Mouse (Mus musculus): ENCODE data around the gene Orm3.

The Orm3 gene

DNA sequence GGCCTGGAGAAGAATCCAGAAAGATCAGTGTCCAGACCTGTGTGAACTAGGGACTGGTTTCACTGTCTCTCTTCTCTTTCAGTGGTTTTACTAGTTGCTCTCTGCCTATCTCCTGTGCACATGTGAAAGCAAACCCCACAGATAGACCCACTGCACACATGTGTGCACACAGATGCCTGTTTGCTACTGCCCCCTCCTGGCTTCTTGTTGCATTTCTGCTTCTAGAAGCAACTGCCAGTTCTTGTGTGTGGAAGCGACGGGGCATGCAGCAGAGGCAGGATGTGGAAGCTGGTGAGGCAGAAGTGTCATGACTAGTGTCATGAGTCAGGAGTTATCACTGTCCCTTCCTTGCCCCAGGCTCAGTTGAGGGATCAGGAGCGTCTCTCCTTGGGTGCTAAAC, 15.9 kb downstream of the Orm3 start:
- DNase-seq = no peak

DNA sequence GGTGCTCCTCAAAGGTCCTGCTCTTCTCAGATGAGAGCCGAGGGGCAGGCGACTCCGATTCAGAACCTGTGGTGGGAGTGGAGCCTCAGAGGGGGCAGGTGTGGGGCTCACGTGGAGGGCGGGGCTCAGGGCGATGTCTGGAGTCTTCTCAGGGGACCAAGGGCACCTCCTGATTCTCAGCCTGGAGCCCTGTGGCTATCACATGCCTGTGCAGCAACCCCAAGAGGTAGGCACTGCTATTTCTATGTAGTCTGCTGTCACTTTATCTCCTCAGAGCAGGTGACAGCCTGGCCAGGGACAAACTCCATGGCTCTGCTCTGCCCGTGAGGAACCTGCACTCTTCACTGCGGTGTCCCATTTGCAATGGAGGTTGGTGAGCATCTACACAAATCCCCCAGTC, 17.4 kb downstream of the Orm3 start:
- DNase-seq = no peak

DNA sequence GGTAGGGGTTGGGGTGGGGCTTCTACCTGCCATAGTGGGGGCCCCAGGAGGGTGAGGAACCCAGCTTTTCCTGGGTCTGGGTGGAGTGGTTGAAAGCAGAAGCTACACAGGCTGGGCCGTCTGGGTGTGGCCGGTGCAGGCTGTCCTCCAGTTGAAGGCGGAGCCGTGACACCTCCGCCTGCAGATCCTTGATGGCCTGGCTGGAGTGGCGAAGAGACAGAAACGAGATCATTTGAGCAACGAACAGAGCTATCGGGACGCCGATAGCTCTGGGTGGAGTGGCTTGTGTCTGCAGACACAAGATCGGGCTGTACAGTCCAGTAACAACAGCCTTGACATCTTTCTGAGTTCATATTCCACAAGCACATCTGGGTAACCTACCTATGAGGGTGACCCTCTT, 18.4 kb downstream of the Orm3 start:
- no peak for DNase-seq

DNA sequence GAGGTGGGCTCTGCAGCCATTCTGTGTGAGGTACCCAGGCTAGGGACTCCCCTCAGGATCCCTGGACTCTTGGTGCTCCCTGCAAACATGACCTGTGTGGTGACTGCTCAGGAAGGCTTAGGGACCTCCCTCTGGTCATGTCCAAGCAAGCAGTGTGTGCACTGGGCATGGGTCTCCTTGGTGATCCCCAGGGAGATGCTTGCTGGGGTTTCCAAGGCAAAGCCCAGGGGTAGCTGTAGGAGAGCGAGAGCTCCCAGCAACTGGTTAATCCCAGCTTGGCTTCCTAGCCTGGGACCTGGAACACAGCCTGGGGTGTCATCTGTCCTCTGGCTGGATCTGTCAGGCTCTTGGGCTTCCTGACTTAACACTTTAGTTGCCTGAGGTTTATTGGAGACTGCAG, 19.4 kb downstream of the Orm3 start:
- no peak for DNase-seq

DNA sequence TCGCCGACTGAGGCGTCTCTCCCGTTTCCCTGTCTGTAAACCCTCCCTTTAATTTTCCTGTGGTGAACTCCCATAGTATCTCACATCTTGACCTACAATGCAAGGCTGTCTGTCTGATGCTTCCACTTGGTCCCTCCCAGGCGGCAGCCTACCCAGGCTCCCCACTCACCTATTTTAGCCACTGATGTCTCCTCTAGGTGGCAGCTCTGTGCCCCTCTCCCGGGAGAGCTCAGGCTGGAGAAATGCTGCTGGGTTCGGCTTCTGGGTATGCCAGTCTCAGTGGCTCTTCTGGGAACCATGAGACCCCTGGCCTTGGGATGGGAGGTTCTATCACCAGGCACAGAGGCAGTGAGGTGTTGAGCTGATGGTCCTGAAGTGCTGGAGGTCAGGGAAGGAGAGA, 21.5 kb downstream of the Orm3 start:
- no peak for DNase-seq

DNA sequence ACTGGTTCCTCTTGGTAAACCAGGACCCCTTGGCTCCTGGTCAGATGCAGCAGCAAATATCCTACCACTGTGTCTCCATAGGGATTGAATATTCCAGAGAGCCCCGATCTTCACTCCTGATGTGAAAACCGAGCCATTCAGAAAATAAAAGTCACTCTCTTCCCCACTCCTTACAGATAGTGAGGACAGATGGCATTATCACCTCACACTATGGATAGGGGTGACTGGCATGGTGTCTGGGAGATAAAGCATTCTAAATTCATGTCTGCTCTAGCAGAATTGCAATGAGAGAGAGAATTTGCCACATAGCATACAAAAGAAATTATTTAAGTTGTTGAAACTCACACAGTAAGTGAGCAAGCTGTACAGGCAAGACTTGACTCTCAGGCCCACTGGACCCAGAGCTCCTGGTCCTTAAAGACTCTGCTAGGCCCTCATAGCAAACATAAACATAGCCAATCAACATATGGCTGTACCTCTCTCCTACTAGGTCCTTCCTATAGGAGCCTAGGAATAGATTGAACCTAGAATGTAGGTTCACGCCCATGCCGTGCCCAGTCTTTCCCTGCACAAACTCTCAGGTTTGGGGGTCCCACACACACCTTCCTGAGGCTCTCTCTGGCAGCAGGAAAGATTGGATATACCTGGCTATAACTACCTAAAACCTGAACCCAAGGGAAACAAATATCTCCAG, 26.9 kb downstream of the Orm3 start:
- no peak for DNase-seq

DNA sequence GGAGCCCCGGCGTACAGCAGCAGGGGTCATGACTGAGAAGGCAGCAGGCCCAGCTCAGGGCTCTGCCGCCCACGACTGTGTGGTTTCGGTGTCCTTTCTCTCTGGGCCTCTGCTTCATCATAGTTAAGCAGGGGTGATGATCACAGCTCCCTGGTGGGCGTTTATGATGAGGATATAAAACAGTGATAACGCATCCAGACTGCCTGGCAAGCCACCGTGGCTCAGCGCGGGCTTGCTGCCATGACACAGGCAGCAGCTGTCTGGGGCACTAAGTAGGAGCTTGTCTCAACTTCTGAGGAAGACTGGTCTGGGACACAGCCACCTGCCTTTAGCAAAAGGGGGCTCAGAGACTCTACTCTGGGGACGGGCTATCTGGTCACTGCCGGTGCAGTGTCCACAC, 27.5 kb downstream of the Orm3 start:
- DNase-seq = no peak

DNA sequence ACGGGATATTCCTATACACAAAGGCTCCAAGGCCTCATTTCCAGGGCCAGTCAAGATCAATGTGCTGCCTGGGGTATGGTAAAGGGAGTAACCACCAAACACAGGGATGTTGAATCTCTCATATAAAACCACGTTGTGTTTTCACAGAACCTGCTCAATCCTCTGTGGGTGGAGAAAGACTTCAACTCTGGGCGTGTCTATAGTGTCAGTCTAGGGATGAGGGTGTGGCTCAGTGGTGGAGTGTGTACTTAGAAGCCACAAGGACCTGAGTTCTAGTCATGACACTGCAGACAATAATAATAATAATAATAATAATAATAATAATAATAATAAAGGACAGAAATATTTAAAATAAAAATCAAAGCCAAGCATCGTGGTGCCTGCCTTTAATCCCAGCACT, 28.3 kb downstream of the Orm3 start:
- no peak for DNase-seq

DNA sequence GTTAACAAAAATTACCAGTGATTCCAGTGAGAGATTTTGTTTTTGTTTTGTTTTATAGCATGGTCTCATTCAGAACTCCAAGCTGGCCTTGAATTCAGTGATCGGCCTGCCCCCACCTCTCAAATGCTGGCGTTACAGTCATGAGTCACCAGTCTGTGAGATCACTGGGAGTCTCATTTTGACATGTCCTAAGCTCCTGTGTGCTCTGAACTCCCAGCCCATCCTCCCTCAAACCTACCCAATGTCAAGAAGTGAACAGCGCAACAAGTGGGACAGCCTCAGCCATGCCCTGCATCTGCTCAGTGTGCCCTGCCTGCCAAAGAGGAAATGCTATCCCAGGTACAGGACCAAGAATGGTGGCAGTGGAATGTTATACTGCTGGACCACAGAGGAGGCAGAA, 29.3 kb downstream of the Orm3 start:
- no peak for DNase-seq

DNA sequence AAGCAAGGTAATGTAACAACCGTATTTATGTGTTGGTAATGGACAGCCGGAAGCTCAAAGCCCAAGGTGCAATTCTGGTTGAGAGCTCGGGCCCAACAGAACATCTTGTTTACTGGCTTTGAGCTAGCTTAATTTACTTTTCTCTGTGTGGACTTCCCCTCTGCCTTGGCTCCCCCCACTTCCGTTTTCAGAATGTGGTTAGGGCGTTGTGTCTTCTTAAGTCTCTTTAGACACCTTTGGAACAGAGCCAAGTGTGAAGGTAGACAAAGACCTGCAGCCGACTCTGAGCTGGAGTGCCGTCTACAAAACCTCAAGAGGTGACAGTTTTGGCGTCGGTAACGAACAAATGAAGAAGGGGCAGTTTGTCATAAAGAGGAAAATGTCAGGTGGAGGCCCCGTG, 29.8 kb downstream of the Orm3 start:
- no peak for DNase-seq

DNA sequence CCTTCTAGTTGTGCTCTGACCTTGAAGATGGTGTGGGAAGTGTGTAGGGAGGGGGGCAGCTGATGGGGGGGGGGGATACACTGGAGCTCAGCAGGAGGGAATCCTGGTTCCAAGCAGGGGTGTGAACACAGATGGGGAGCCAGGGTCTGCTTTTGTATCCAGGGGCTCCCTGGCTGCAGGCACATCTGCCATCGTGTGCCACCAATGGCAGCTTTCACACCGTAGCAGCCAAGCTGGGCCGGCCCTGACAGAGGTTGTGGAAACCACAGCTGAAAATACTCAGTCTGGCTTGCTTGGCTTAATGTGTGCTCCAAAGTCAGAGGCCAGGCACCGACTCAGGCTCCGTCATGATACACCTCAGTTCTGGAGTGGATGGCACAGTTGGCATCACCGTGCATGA, 32.1 kb downstream of the Orm3 start:
- no peak for DNase-seq

DNA sequence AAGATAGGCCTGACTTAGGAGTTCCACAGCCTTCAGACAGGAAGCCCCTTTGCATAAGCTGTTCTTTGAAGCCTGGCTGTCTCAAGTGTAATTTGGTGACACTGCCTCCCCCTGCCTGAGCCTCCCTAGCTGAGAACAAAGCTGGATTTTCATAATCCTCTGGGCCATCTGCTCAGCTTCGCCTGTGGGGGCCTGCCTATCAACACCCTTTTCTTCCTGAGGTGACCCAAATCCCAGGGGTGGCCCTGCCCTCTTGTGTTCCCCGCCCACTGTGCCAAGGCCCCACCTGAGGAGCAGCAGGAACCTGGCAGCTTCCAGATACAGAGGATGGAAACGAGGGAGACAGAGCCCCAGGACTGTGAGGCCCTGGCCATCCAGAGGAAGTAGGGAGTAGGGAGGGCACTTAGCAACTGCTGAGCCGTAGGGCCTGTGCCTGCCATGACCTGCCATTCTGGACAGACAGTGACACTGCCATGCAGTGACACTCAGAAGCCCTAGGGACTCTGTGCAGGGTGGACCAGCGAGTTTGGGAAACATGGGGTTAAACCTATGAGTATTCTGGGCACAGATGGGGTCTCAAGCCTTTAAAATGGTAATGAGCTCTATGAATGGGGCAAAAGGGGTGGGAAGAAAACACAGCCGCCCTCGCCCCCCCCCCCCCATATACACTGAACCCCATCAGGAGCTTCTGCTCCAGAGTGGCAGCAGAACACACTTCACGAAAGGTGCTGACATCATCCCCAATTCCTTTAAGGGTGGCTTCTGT, 33.3 kb downstream of the Orm3 start:
- no peak for DNase-seq

DNA sequence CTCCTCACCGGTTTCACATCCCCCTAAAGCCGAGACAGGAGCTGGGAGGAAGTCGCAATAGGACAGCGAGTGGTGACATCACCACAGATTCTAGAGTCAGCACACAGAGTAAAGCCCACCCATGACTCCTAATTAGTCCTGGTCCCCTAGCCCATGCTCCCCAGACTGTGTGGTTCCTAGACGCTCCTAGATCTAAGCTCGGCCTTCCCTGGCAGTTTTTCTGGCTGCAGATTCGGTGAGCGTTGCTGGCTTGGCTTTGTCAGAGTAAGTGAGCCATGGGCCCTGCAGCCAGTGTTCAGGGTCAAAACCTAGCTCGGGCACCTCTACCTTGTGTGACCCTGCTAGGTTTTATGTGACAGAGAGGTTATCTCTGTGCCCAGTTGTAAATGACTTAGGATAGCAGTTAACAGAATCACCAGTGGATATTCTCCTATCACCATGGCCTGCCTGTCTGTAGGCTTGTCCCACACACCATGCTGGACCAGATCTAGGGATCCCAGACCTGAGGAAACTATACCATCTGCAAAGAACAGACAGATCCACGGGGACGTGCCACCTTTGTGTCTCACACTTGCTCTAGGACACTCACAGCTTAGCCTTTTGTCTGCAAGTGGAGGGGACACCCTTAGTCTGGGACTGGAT, 34.0 kb downstream of the Orm3 start:
- DNase-seq = no peak

DNA sequence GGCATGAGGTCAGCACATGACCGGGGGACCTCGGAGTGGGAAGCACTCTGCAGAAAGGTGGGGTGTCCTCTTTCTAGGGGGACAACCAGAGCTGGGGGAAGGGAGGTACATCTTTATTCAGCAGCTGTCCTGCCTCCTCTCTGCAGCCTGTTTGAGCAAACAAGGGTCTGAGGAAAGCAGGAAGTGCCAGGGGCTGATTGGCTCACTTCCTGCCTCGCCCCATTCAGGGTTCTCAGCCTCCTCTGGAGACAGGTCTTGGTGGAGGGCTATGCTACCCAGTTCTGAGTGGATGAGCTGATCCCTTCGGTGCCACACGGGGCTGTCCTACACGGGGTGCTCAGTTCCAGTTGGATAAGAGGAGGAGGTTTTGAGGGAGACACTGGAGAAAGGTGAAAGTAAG, 35.4 kb downstream of the Orm3 start:
- no peak for DNase-seq

DNA sequence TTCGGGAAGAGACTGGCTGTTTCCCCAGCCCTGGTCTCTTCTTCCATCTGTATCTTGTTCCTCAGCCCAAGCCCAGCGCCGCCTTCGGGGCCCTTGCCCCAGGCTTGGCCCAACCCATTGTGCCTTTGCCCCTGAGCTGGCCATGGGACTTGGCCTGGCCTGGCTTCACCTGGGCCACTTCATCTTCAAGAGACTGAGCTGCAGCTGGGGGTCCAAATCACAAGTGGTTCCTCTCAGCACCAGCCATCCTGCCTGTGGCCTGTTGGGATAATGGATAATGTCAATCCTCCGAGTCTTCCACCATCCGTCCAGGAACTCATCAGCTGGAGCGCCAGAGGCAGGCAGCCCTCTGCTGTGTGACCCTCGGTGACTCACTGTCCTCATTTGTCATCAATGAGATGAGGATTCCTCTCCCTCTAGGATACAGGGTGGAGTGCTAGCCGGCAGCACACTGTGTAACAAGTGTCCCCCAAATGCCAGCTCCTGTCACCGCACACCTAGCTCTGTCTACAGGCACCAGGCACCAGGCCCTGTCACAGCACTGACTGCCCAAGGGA, 42.1 kb downstream of the Orm3 start:
- no peak for DNase-seq

DNA sequence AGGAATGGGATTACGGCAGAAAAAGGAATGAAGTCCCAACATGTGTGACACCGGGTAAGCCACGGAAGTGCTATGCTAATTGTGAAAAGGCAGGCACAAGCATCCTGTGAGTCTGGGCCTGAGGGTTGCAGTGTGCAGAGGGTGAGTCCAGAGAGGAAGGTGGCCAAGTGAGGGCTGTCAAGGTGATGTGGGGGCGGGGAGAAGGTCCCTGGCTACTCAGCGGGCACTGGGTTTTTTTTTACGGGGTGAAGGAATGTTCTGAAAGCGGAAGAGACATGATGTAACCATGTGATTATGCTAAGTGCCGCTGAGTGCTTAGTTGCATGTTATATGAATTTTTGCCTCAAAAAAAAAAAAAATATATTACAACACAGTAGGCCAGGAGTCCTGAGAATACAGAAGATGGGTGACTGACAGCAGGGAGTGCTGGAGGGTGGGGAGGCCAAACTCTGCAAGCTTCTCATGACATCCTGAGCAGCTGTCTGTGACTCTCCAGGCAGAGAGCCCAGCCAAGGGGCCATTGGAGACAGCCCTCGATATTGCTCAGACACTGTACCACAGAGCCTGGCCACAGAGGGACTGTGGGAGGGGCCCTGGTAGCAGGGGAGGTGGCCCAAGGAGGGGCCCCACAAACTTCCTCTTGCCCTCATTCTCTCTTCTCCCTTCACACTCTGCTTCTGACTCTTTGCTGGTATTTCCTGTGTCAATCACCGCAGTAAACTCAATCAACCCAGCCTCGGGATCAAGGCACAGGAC, 43.1 kb downstream of the Orm3 start:
- no peak for DNase-seq

DNA sequence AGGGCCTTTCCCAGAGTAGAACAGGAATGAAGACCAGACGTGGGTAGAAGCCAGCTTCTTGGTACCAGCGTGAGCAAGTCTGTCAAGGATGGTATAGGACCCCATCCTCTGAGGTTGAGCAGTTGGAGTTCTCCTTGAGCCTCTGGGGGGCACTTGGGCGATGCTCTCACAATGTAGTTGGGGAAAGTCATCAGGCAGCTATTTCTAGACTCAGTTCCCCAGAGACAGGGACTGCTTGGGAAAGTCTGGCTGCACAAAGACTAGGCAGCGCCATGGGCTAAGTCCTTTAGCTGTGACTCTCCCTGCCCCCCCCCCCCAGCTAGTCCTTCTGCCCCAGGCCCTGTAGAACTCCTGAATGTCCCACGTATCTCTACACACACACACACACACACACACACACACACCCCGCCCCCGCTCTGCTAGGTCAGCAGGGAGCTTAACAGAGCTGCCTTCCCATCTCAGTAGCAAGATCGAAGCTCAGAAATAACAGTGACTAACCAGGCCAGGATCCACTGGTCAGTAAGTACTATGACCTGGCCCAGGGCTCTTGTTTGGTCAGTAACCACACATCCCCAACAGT, 43.8 kb downstream of the Orm3 start:
- no peak for DNase-seq

DNA sequence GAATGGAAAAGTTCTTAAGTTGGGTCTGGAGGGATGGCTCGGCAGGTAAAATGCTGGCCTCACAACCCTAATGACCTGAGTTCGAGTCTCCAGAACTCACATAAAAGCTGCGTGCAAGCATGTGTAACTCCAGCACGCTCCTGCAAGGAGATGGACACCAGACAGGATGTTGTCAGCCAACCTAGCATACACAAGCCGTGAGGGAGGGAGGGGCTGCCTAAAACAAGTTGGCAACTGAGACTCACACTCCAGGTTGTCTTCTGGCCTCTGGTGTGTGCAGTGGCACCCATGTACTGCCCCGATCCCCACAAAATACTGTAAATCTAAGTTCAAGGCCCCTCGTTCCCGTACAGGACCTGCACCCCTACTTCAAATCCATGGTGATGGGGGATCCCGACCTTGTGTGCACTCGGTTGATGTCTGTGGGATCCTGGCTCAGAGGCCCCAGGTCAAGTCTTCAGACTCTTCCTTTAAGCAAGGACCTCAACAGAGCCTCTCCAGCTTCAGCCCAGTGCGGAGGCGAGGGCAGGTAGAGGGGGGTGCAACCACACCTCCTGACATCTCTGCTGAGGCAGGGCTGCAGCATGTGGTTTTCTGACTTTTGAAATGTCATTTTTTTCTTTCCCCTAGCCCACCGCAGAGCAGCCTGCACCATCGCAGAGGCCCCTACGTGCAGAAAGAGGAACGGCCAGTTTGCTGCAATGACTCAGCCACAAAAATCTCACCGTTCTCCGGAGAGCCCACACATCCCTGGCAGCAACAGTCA, 44.8 kb downstream of the Orm3 start:
- no peak for DNase-seq

DNA sequence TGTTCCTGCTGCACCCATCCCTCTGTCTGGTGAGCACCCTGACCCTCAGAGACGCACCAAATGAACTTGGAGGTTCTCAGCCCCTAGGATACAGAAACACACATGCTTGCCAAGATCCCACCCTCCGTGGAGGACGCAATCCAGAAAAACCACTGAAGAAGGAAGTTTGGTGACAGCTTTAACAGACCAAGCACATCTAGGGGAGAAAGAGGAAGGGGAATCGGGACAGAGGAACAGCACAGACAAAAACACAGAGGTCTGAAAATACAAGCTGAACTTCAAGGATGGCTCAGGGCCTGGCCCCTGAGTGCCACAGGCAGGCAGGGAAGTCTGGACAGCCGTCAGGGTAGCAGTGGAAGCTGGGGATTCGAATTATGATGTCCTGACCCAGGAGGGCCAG, 45.7 kb downstream of the Orm3 start:
- DNase-seq = no peak

DNA sequence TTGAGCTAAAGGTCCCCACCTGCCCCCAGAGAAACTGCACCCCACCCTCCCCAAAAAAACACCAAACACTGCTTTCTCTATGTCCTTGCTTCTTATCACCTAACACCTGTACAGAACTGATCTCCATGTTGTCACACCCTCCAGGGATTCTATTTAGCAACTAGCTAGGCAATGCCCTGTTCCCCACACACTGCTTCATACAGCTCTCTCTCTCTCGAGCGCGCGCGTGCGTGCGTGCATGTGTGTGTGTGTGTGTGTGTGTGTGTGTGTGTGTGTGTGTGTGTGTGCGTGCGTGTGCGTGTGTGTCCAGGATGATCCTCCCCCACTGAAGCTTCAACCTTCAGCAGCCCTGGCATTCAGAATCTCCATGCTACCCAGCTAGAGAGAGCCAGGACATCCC, 46.1 kb downstream of the Orm3 start:
- DNase-seq = no peak

DNA sequence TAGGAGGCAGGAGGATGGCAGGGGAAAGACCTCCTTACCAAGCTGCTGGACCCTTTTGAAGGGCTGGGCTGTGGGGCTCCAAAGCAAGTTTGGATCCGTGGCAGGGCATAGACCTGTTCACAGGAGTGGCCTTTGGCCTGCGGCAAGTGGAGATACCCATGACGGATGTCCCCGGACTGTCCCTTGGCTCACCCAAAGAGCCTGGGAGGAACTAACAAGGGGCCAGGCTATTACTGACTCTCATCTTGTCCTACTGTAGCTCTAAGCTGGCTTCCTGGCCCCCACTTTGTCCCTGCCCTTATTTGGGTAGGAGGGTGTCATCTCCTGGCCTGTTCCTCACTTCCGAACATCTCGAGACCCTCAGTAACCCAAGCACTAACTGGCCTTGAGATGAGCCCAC, 46.6 kb downstream of the Orm3 start:
- DNase-seq = no peak

Data from cerebellum, adult 9-11 months (tissue).